In the genomic region with DNA sequence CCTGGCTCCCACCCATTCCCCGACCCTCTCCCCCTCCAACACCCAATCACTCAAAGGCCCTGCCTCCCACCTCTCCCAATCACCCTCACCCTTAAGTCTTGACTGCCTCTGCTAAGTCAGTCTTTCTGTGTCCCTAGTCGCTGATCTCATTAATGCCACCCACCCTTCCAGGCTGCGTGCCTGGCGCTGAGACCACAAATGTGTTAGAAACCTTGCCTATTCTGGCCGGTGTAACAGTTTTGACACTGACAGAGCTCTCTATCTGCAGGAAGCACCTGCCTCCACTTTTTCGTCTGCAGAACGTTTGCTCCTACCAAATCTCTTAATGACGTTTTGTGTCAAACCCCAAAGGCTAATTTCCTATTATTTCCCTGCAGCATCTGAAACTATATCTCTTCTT, we compare ENCODE assay signal across 8 mouse cellular contexts. TPM values are rescaled to one million over a fixed set of nuclear protein-coding genes. Genes with fewer than 3 reads are reported as not detected.
DNase-seq lines count a peak whose midpoint lies in the region; ATAC-seq and TF ChIP-seq lines count a peak whose summit lies in the region.

No protein-coding gene starts in this region.

- no peaks in the 10 kb centered on the region for H3K36me3 ChIP-seq in forebrain, embryonic 12.5 days (replicated peaks)
- H3K36me3 ChIP-seq in liver, embryonic 15.5 days (replicated peaks) = no peaks in the 10 kb centered on the region

- ATAC-seq in forebrain, embryonic 12.5 days (ENCODE audit: low FRiP score) = no peak
- ATAC-seq in liver, embryonic 15.5 days (ENCODE audit: insufficient read depth) = no peak

- H3K9me3 ChIP-seq in forebrain, embryonic 12.5 days = no peaks in the 10 kb centered on the region
- no peaks in the 10 kb centered on the region for H3K9me3 ChIP-seq in liver, embryonic 15.5 days (replicated peaks)

- intact Hi-C loops in gastrocnemius, adult 2 months (cut with DNase I) = loop anchor here (2.0 kb wide), 1 partner anchor 38 kb away; no protein-coding TSS in a partner anchor
- intact Hi-C loops in gastrocnemius, postnatal 36 days (cut with DNase I) = no loop called here

- no peak for TF ChIP-seq CTCF in gastrocnemius, adult 2 months (IDR thresholded peaks at IDR 0.05)

- H3K4me2 ChIP-seq in forebrain, embryonic 12.5 days = peak overlapping the region; percentile 74
- H3K4me2 ChIP-seq in liver, embryonic 15.5 days = peak overlapping the region; percentile 96

- H3K4me1 ChIP-seq in forebrain, embryonic 12.5 days = peaks cover 42% of the 10 kb centered on the region
- H3K4me1 ChIP-seq in liver, embryonic 15.5 days (replicated peaks) = peaks cover 41% of the 10 kb centered on the region

- DNase-seq in gastrocnemius, adult 2 months = no peak
- no peak for DNase-seq in gastrocnemius, postnatal 36 days
- peak; percentile 79 for DNase-seq in 416B (ENCODE audit: low read depth)
- no peak for DNase-seq in spleen, postnatal 10 days (ENCODE audit: low spot score in 2 of 2)
- no peak for DNase-seq in cerebellum, postnatal 25 days
- DNase-seq in left cerebral cortex, adult 8-10 months (ENCODE audit: low spot score in 2 of 2) = no peak

- H3K4me3 ChIP-seq in gastrocnemius, adult 2 months = peak overlapping the region; percentile 98
- peak overlapping the region; percentile 91 for H3K4me3 ChIP-seq in forebrain, embryonic 12.5 days (replicated peaks)
- H3K4me3 ChIP-seq in liver, embryonic 15.5 days (replicated peaks) = peak overlapping the region; percentile 85

- peak overlapping the region; percentile 56 for H3K9ac ChIP-seq in forebrain, embryonic 12.5 days
- peak overlapping the region; percentile 27; the same call in 1 of the 2 replicates for H3K9ac ChIP-seq in liver, embryonic 15.5 days

- no peaks in the 10 kb centered on the region for H3K27me3 ChIP-seq in forebrain, embryonic 12.5 days
- no peaks in the 10 kb centered on the region for H3K27me3 ChIP-seq in liver, embryonic 15.5 days

- WGBS in forebrain, embryonic 12.5 days = 7% methylated on average over 8 of the region's 8 CpGs
- WGBS in liver, embryonic 15.5 days (ENCODE audit: insufficient replicate concordance) = 3% methylated on average over 8 of the region's 8 CpGs

- peak overlapping the region; percentile 87 for H3K27ac ChIP-seq in gastrocnemius, adult 2 months
- peak overlapping the region; percentile 99 for H3K27ac ChIP-seq in forebrain, embryonic 12.5 days
- peak overlapping the region; percentile 14; the same call in 1 of the 2 replicates for H3K27ac ChIP-seq in liver, embryonic 15.5 days (replicated peaks)

RNA-seq across cellular contexts. Expression of a gene that starts 0.5 kb away (rescaled TPM):
- 1 to 10 TPM; 6.6 to 7.9 TPM for total RNA-seq in gastrocnemius, adult 2 months (2021)
- total RNA-seq in gastrocnemius, postnatal 36 days (2021) = 1 to 10 TPM; 5.4 to 5.5 TPM
- polyA plus RNA-seq in forebrain, embryonic 12.5 days (2016; fragmentation: Nextera tagmentation; extraction: Ambion mirVana) = 20.1 and 23.4 TPM in 2 replicates
- 0.94 and 1.1 TPM in 2 replicates for polyA plus RNA-seq in liver, embryonic 15.5 days (2015; fragmentation: Nextera tagmentation; extraction: Ambion mirVana)
- total RNA-seq in left cerebral cortex, adult 8-10 months (2022) = 10 to 100 TPM; 48.5 to 57.9 (median 50.4) TPM

RNA-seq across cellular contexts. Expression of a gene that starts 39.6 kb away (rescaled TPM):
- 10 to 100 TPM in 1 of 2 experiments, 1 to 10 TPM in 1; 7.6 to 11.6 TPM for total RNA-seq in gastrocnemius, adult 2 months (2021)
- total RNA-seq in gastrocnemius, postnatal 36 days (2021) = 1 to 10 TPM; 7.9 to 8.0 TPM
- polyA plus RNA-seq in forebrain, embryonic 12.5 days (2016; fragmentation: Nextera tagmentation; extraction: Ambion mirVana) = 16.1 and 20.0 TPM in 2 replicates
- 5.1 and 5.2 TPM in 2 replicates for polyA plus RNA-seq in liver, embryonic 15.5 days (2015; fragmentation: Nextera tagmentation; extraction: Ambion mirVana)
- 10 to 100 TPM; 28.9 to 38.8 (median 32.1) TPM for total RNA-seq in left cerebral cortex, adult 8-10 months (2022)

Comparison
In these comparisons a context has a peak if more than half of its experiments do, and no peak if none do; other contexts are left out.
1. H3K27ac ChIP-seq: peak in every context shown above with its lines; median percentile 99 in forebrain, embryonic 12.5 days; 87 in gastrocnemius, adult 2 months; 14 in liver, embryonic 15.5 days.
2. RNA of a gene that starts 0.5 kb away (total RNA-seq): 48.5 to 57.9 TPM in left cerebral cortex, adult 8-10 months; 6.6 to 7.9 TPM in gastrocnemius, adult 2 months and 5.4 to 5.5 TPM in gastrocnemius, postnatal 36 days; every median in the first group is over 4 times any median in the second.
3. Peak in every context shown above with its lines, with median percentiles within 50 percentile points of each other: H3K4me3 ChIP-seq.